Mouse (Mus musculus) sigmoid colon, adult 10 weeks (tissue): ENCODE data around the gene Vmn2r4. TPM values are rescaled to one million over a fixed set of nuclear protein-coding genes. Genes with fewer than 3 reads are reported as not detected.

Experiments
- polyA plus RNA-seq: library from polyadenylated mRNA; stranded (reverse); fragments of 350-450 nt; fragmentation: Illumina TruSeq; extraction: RNeasy Lipid Tissue Mini Kit (QIAGEN cat#74804); gene quantifications from one replicate; pipeline ENCODE4 v1.2.3, GENCODE M21; 2014; ENCODE audit warnings: low read depth, low replicate concordance

Vmn2r4 gene
- not detected for polyA plus RNA-seq

GRCm38 (mm10) chr3:64415268-64415667 is at the start of gene Vmn2r4:
TSS of gene Vmn2r4 (minus strand) at chr3:64415368.

Other genes starting within 250 kb of the Vmn2r4 start
- not detected for gene Vmn2r3, start 125.7 kb downstream of the Vmn2r4 start, polyA plus RNA-seq
- not detected for gene Vmn2r5, start 94.5 kb upstream of the Vmn2r4 start, polyA plus RNA-seq
- gene Vmn2r6, start 150.5 kb upstream of the Vmn2r4 start, polyA plus RNA-seq: not detected